Mouse (Mus musculus) MEL (cell line): ENCODE measurements at regions not wholly inside any gene's neighbourhood (a gene's known extent, or its start where the extent isn't known, plus 50 kb on each side); places are given as distances from the start of the nearest gene placed in this dataset.

Experiments
- DNase-seq: peaks from one replicate; pipeline ENCODE4 v3.0.0; 2011; ENCODE audit warnings: low read depth, low spot score
- H3K27ac ChIP-seq: 2 replicates; pipeline ENCODE4 v1.5.1; 2012; ENCODE audit warnings: low read depth, mild to moderate bottlenecking, control low read depth, low read length, moderate library complexity; ENCODE audit not compliant: control insufficient read depth
- H3K27me3 ChIP-seq, 2 experiments: fragments of 150-350 bp in 1 of 2; sonication (generic) in 1 of 2; 2 replicates each; pipeline ENCODE4 v1.6.1; 2012; ENCODE audit warnings: low read length in 2 of 2, mild to moderate bottlenecking in 2 of 2, improper control_type of control experiment in 1 of 2, moderate library complexity in 1 of 2; ENCODE audit not compliant: insufficient read depth in 2 of 2, control insufficient read depth in 1 of 2
- H3K36me3 ChIP-seq, 2 experiments: 2 replicates each; pipeline ENCODE4 v1.6.1; 2012 to 2014; ENCODE audit warnings: low read length in 2 of 2, improper control_type of control experiment in 1 of 2, inconsistent platforms in 1 of 2, mild to moderate bottlenecking in 1 of 2; ENCODE audit not compliant: insufficient read depth in 2 of 2, control insufficient read depth in 1 of 2
- H3K4me1 ChIP-seq, 2 experiments: fragments of 150-350 bp in 1 of 2; sonication (generic) in 1 of 2; 2 replicates each; pipeline ENCODE4 v1.6.1; 2012; ENCODE audit warnings: low read length in 2 of 2, improper control_type of control experiment in 1 of 2, mild to moderate bottlenecking in 1 of 2; ENCODE audit not compliant: insufficient read depth in 2 of 2, control insufficient read depth in 1 of 2
- H3K4me3 ChIP-seq, 2 experiments: fragments of 150-350 bp in 1 of 2; sonication (generic) in 1 of 2; 2 replicates each; pipeline ENCODE4 v1.5.1; 2012; ENCODE audit warnings: low read depth in 2 of 2, low read length in 2 of 2, mild to moderate bottlenecking in 2 of 2, moderate library complexity in 2 of 2, control low read depth in 1 of 2, improper control_type of control experiment in 1 of 2; ENCODE audit not compliant: control insufficient read depth in 1 of 2, insufficient read depth in 1 of 2
- H3K79me2 ChIP-seq: 2 replicates; pipeline ENCODE4 v1.6.1; 2012; ENCODE audit warnings: mild to moderate bottlenecking, low read length, moderate library complexity; ENCODE audit not compliant: control insufficient read depth, poor library complexity, insufficient read depth
- H3K9ac ChIP-seq: 2 replicates; pipeline ENCODE4 v1.6.1; 2012; ENCODE audit warnings: low read depth, mild to moderate bottlenecking, control low read depth, low read length, moderate library complexity; ENCODE audit not compliant: control insufficient read depth, poor library complexity, severe bottlenecking
- H3K9me3 ChIP-seq: fragments of 150-350 bp; sonication (generic); replicated peaks from 2 replicates; pipeline ENCODE4 v1.6.1; 2012; ENCODE audit warnings: mild to moderate bottlenecking, low read length, improper control_type of control experiment, moderate library complexity; ENCODE audit not compliant: insufficient read depth
- BHLHE40 ChIP-seq: IDR thresholded peaks from 2 replicates; pipeline ENCODE4 v1.6.1; 2012; ENCODE audit warnings: low read depth, mild to moderate bottlenecking, inconsistent platforms, low read length, improper control_type of control experiment, borderline replicate concordance
- CHD1 ChIP-seq: IDR thresholded peaks from 2 replicates; pipeline ENCODE4 v1.6.1; 2012; ENCODE audit warnings: low read depth, mild to moderate bottlenecking, inconsistent platforms, low read length, improper control_type of control experiment
- CTCF ChIP-seq, 3 experiments: IDR thresholded peaks in 2 of 3; conservative IDR thresholded peaks in 1 of 3; 2 replicates each; pipeline ENCODE4 v1.5.1; 2011 to 2012; ENCODE audit warnings: low read length in 3 of 3, low read depth in 2 of 3, mild to moderate bottlenecking in 2 of 3, improper control_type of control experiment in 1 of 3, inconsistent platforms in 1 of 3, mixed read lengths in 1 of 3, moderate library complexity in 1 of 3; ENCODE audit not compliant: control insufficient read depth in 1 of 3, insufficient read depth in 1 of 3, poor library complexity in 1 of 3, severe bottlenecking in 1 of 3
- E2F4 ChIP-seq: IDR thresholded peaks from 2 replicates; pipeline ENCODE4 v1.6.1; 2011; ENCODE audit warnings: low read depth, low read length, improper control_type of control experiment, borderline replicate concordance
- ELF1 ChIP-seq: IDR thresholded peaks from 2 replicates; pipeline ENCODE4 v1.6.1; 2014; ENCODE audit warnings: low read depth, mild to moderate bottlenecking, inconsistent platforms, low read length, improper control_type of control experiment, moderate library complexity
- EP300 ChIP-seq, 2 experiments: IDR thresholded peaks; 2 replicates each; pipeline ENCODE4 v1.6.1; 2011; ENCODE audit warnings: improper control_type of control experiment in 2 of 2, low read length in 2 of 2, low read depth in 1 of 2, mild to moderate bottlenecking in 1 of 2
- GABPA ChIP-seq: IDR thresholded peaks from 2 replicates; pipeline ENCODE4 v1.6.1; 2012; ENCODE audit warnings: low read depth, mild to moderate bottlenecking, inconsistent platforms, low read length, improper control_type of control experiment, moderate library complexity
- GATA1 ChIP-seq: IDR thresholded peaks from 2 replicates; pipeline ENCODE4 v1.6.1; 2011; ENCODE audit warnings: low read depth, low read length, improper control_type of control experiment
- HCFC1 ChIP-seq: IDR thresholded peaks from 2 replicates; pipeline ENCODE4 v1.6.1; 2012; ENCODE audit warnings: low read depth, mild to moderate bottlenecking, inconsistent platforms, low read length, improper control_type of control experiment, moderate library complexity
- KAT2A ChIP-seq: conservative IDR thresholded peaks from 2 replicates; pipeline ENCODE4 v1.6.1; 2012; ENCODE audit warnings: low read depth, low read length, improper control_type of control experiment, inconsistent platforms
- MAFK ChIP-seq: IDR thresholded peaks from 2 replicates; pipeline ENCODE4 v1.6.1; 2011; ENCODE audit warnings: low read depth, mild to moderate bottlenecking, low read length, improper control_type of control experiment, borderline replicate concordance
- MAX ChIP-seq: IDR thresholded peaks from 2 replicates; pipeline ENCODE4 v1.6.1; 2011; ENCODE audit warnings: low read length, improper control_type of control experiment
- MEF2A ChIP-seq: IDR thresholded peaks from 2 replicates; pipeline ENCODE4 v1.6.1; 2014; ENCODE audit warnings: low read depth, mild to moderate bottlenecking, inconsistent platforms, low read length, improper control_type of control experiment; ENCODE audit not compliant: poor library complexity, insufficient replicate concordance, severe bottlenecking; ENCODE audit errors: extremely low read depth
- MYB ChIP-seq: IDR thresholded peaks from 2 replicates; pipeline ENCODE4 v1.6.1; 2011; ENCODE audit warnings: mild to moderate bottlenecking, low read depth, low read length, improper control_type of control experiment
- NELFE ChIP-seq: IDR thresholded peaks from 2 replicates; pipeline ENCODE4 v1.6.1; 2011; ENCODE audit warnings: low read depth, low read length, improper control_type of control experiment
- NRF1 ChIP-seq: IDR thresholded peaks from 2 replicates; pipeline ENCODE4 v1.6.1; 2014; ENCODE audit warnings: low read depth, mild to moderate bottlenecking, inconsistent platforms, low read length, improper control_type of control experiment, moderate library complexity; ENCODE audit not compliant: poor library complexity, insufficient read depth, severe bottlenecking
- POLR2AphosphoS2 ChIP-seq: IDR thresholded peaks from 2 replicates; pipeline ENCODE4 v1.6.1; 2011; ENCODE audit warnings: low read length, improper control_type of control experiment
- RAD21 ChIP-seq: IDR thresholded peaks from 2 replicates; pipeline ENCODE4 v1.6.1; 2011; ENCODE audit warnings: mild to moderate bottlenecking, low read depth, low read length, improper control_type of control experiment
- SIN3A ChIP-seq: IDR thresholded peaks from 2 replicates; pipeline ENCODE4 v1.6.1; 2012; ENCODE audit warnings: low read length, improper control_type of control experiment, inconsistent platforms
- SMC3 ChIP-seq: IDR thresholded peaks from 2 replicates; pipeline ENCODE4 v1.6.1; 2011; ENCODE audit warnings: low read depth, low read length, improper control_type of control experiment
- TAL1 ChIP-seq: IDR thresholded peaks from 2 replicates; pipeline ENCODE4 v1.6.1; 2012; ENCODE audit warnings: mild to moderate bottlenecking, inconsistent platforms, low read length, moderate library complexity, mixed read lengths
- TBP ChIP-seq: IDR thresholded peaks from 2 replicates; pipeline ENCODE4 v1.8.0; 2011; ENCODE audit warnings: low read depth, low read length, improper control_type of control experiment
- USF1 ChIP-seq: IDR thresholded peaks from 2 replicates; pipeline ENCODE4 v1.6.1; 2014; ENCODE audit warnings: low read depth, mild to moderate bottlenecking, inconsistent platforms, low read length, improper control_type of control experiment, moderate library complexity
- ZC3H11A ChIP-seq: IDR thresholded peaks from 2 replicates; pipeline ENCODE4 v1.6.1; 2012; ENCODE audit warnings: low read depth, mild to moderate bottlenecking, inconsistent platforms, low read length, improper control_type of control experiment
- ZKSCAN1 ChIP-seq: IDR thresholded peaks from 2 replicates; pipeline ENCODE4 v1.6.1; 2012; ENCODE audit warnings: low read depth, mild to moderate bottlenecking, inconsistent platforms, low read length, improper control_type of control experiment, moderate library complexity
- ZMIZ1 ChIP-seq: IDR thresholded peaks from 2 replicates; pipeline ENCODE4 v1.6.1; 2012; ENCODE audit warnings: low read depth, mild to moderate bottlenecking, inconsistent platforms, low read length, improper control_type of control experiment, moderate library complexity

GRCm38 (mm10) chr9:93297332-93297731 is 755.3 kb downstream of the Plod2 start:
- Histone ChIP-seq H3K4me1 (no peaks in the 10 kb centered on the region), H3K4me3 (no peak overlapping the region), H3K36me3 (no peaks in the 10 kb centered on the region), H3K27me3 (no peaks in the 10 kb centered on the region), H3K79me2 (no peaks in the 10 kb centered on the region), H3K9me3 (no peaks in the 10 kb centered on the region)
- DNase-seq: no peak
- TF ChIP-seq KAT2A: no peak
- no peak for TF ChIP-seq TBP
- TF ChIP-seq GATA1: no peak
- TF ChIP-seq CTCF (IDR thresholded peaks at IDR 0.05 in 2 of 3, conservative IDR thresholded peaks at IDR 0.05 in 1 of 3; ENCODE audit: control insufficient read depth in 1 of 3, insufficient read depth in 1 of 3, low read depth in 2 of 3, low read length in 3 of 3, poor library complexity in 1 of 3, severe bottlenecking in 1 of 3): no peak
- no peak for TF ChIP-seq ZKSCAN1
- TF ChIP-seq SIN3A: no peak
- TF ChIP-seq USF1: no peak
- TF ChIP-seq BHLHE40: no peak
- TF ChIP-seq ZMIZ1: no peak
- TF ChIP-seq, all 39 proteins: peak for 0
- Histone ChIP-seq H3K9ac (no peak overlapping the region), H3K27ac (no peak overlapping the region)

GRCm38 (mm10) chr9:93306753-93307152 is 764.7 kb downstream of the Plod2 start:
- H3K79me2 ChIP-seq: no peaks in the 10 kb centered on the region
- no peak overlapping the region for H3K9ac ChIP-seq
- DNase-seq: no peak
- no peak overlapping the region for H3K4me3 ChIP-seq
- no peaks in the 10 kb centered on the region for H3K27me3 ChIP-seq
- TF ChIP-seq ZC3H11A (no peak), HCFC1 (no peak)
- H3K4me1 ChIP-seq: no peaks in the 10 kb centered on the region
- H3K36me3 ChIP-seq: no peaks in the 10 kb centered on the region
- H3K9me3 ChIP-seq: no peaks in the 10 kb centered on the region
- H3K27ac ChIP-seq: no peak overlapping the region

- H3K9me3 ChIP-seq: no peaks in the 10 kb centered on the region; the same call in 1 of the 2 replicates
- H3K27me3 ChIP-seq: no peaks in the 10 kb centered on the region
- no peak for DNase-seq
- H3K4me1 ChIP-seq: no peaks in the 10 kb centered on the region
- no peak overlapping the region for H3K27ac ChIP-seq
- TF ChIP-seq CHD1 (no peak), NELFE (no peak), E2F4 (no peak), ZMIZ1 (no peak), SMC3 (no peak), SIN3A (no peak), EP300 (IDR thresholded peaks at IDR 0.05; ENCODE audit: low read depth in 1 of 2, low read length in 2 of 2) (no peak), ELF1 (no peak), MEF2A (no peak), MAX (no peak), TBP (no peak), BHLHE40 (no peak), POLR2AphosphoS2 (no peak), MAFK (no peak), TAL1 (no peak), RAD21 (no peak), MYB (no peak), GABPA (no peak), NRF1 (no peak)
- H3K79me2 ChIP-seq: no peaks in the 10 kb centered on the region
- H3K4me3 ChIP-seq: no peak overlapping the region
- H3K36me3 ChIP-seq: no peaks in the 10 kb centered on the region
- H3K9ac ChIP-seq: no peak overlapping the region
These were observed 787.1 kb downstream of the Plod2 start for GRCm38 (mm10) chr9:93328997-93329682.
